Mouse (Mus musculus): ENCODE measurements at regions not wholly inside any gene's neighbourhood (a gene's known extent, or its start where the extent isn't known, plus 50 kb on each side); places are given as distances from the start of the nearest gene placed in this dataset.
A peak's percentile ranks its signal among the peaks of the same experiment; 100 is the strongest.

DNA sequence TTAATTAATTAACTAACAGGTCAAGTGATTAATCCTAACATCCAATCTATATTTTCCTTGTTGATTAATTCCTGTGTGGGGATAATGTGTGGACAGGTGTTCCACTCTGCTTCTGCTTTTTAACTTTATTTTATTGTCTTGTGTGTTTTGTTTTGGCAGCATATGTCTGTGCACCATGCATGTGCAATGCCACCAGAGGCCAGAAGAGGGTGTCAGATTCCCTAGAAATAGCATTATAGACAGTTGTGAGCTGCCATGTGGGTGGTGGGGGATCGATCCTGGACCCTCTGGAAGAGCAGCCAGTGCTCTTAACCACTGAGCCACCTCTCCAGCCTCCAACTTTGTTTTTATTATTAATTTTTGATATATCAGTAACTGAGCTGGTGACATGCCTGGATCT is 65.6 kb downstream of the En1 start:
- peak; percentile 52 for DNase-seq (ENCODE audit: low read depth, low spot score)

DNA sequence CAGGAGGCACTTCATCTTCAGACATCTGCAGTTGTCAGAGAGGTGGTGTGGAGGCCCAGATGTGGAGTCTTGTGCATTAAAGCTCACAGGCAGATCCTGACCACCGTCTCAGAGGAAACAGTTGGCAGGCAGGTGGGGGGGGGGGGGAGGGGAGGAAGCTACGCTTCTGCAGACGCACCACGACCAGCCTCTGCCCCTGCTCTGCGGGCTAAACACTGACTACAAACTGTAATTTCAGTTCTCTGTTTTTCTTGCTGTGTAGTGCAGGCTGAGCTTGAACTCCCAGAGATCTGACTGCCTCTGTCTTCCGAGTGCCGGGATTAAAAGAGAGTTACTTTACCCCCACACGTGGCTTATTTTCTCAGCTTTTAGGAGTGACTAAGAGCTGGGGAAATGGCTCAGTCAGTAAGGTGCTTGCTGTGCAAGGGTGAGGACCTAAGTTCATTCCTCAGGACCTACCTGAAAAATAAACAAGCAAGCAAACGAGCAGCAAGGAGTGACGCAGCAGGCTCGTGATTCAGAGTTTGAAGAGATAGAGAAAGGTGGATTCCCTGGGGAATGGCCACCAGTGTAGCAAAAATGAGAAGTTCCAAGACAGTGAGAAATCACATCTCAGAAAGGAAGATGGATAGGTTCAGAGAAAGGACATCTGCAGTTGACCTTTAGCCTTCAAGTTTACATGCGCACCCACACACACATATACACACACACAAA is 81.5 kb downstream of the En1 start:
- DNase-seq (ENCODE audit: low read depth, low spot score), result no peak

DNA sequence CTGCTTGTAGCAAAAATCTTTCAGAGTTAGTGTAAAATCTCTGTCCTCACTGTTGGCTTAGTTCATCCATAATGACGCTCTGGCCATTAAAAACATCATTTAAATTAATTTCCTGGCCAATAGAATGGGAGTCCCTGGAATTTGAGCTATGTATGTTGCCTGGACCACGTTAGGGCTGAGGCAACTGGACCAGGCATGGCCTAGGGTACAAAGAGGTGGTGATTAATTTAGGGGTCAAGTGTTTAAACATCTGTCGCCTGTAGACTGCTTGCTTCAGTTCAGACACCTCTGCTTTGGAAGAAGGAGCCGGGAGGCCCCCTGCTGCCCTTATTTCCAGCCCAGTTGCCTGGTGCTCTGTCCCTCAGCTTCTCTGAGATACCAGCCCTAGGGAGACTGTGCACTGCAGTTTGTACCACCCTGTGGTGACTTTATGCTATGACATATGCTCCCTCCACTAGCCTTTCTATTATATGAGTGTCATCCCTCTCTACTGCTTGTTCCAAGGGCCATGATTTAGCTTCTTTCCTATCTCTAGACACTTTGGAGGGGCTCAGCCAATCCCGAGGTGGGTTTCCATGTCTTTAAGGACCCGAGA is 83.5 kb downstream of the En1 start:
- DNase-seq (ENCODE audit: low read depth, low spot score), result peak; percentile 51

DNA sequence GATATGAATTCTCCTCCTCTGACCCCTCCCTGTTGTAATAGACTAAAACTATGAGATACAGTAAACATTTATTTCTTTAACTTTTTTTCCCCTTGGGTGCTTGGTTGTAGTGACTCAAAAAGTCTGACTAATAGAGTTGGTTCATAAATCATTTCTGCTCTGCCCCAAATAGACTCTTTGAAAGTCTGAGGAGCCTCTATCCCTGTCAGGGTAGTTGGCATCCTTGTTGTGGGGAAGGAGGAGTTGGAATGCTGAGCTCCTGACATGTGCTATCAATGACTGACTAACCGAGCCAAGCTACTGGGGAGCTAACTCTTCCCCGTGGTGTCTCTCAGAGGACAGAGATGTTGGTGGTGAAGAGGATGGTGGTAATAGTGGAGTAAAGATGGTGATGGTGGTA is 89.4 kb downstream of the En1 start:
- no peak for DNase-seq (ENCODE audit: low read depth, low spot score)

- DNase-seq (ENCODE audit: low read depth, low spot score), result peak; percentile 65
Measured at GRCm38 (mm10) chr1:120698189-120698588, 96.0 kb downstream of the En1 start.

- peak; percentile 43 for DNase-seq (ENCODE audit: low read depth, low spot score)
Measured at GRCm38 (mm10) chr1:120704201-120704600, 102.0 kb downstream of the En1 start.

- DNase-seq (ENCODE audit: low read depth, low spot score), result peak; percentile 12
Measured at GRCm38 (mm10) chr1:120706011-120706410, 103.8 kb downstream of the En1 start.

- DNase-seq (ENCODE audit: low read depth, low spot score), result no peak
Measured at GRCm38 (mm10) chr1:120708511-120708910, 106.3 kb downstream of the En1 start.

GRCm38 (mm10) chr1:120715105-120715877 is 113.1 kb downstream of the En1 start:
- no peak for DNase-seq (ENCODE audit: low read depth, low spot score)

GRCm38 (mm10) chr1:120726777-120727176 is 124.6 kb downstream of the En1 start:
- no peak for DNase-seq (ENCODE audit: low read depth, low spot score)

DNA sequence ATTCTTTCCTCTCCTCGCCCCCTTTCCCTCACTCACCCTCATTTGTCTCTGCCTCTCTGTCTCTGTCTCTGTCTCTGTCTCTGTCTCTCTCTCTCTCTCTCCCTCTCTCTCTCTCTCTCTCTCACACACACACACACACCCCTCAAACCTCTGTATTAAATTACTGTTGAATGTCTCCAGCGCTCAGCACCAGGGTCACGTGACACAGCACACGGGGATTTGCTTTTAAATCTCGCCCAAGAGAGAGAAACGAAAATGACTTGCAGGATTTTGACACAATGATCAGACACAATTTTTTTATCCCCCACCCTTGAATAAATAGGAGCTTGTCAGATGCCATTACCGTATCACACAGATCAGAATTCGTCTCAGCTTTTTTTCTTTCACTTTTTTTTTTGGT is 125.2 kb downstream of the En1 start:
- DNase-seq (ENCODE audit: low read depth, low spot score), result no peak

DNA sequence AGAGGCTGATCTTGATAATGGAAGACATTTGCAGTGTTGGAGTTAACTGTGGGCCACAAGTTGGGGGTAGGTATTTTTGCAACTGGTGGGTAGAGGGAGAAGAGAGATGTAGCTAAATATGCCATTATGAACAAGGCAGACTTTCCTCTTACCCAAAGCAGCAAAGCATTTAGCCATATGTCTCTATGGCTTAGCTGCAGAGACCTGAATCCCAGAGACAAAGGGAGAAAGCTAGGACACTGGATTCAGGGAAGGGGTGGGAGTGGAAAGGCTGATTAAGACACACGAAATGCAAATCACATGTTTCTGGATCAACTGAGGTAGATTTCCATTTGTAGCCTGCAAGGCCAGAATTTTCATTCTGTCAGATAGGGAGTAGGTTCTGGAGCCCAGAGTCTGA is 129.8 kb downstream of the En1 start:
- no peak for DNase-seq (ENCODE audit: low read depth, low spot score)

DNA sequence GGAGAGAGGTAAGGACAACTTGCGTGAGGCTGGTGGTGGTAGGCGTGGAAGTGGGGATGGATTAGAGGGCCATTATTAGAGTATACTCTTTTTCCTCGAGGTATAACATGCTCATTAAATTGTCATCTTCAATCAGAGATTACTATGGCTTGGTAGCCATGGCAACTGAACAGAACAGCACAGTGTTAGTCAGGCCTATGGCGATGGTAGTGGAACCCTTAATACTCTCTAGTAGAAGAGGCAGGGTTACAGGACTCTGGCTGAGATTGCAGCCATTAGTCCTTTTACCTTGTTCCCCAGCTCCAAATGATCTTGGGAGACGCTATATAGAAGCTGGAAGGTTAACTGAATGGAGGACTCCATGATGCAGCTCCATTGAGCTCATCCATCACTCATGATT is 131.5 kb downstream of the En1 start:
- no peak for DNase-seq (ENCODE audit: low read depth, low spot score)

- DNase-seq (ENCODE audit: low read depth, low spot score), result no peak
Measured at GRCm38 (mm10) chr1:120734846-120735245, 132.6 kb downstream of the En1 start.

DNA sequence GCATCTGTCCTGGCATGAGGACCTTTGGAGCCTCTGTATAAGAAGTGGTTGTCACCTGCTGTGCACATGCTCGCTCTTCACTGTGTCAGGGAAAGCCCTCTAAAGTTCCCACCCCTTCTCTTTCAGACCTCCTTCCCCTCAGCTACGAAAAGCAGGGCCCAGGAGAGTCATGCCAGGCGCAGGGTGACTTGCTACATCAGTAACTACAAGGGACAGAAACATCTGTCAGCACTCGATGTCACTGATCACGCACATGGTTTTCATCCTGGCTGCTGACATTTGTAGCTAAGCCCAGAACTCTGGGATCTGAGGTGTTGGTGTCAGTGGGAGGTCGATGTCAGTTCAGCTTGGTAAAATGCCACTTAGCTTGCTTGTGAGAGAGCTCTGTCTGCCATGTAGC is 137.3 kb downstream of the En1 start:
- DNase-seq (ENCODE audit: low read depth, low spot score), result no peak

DNA sequence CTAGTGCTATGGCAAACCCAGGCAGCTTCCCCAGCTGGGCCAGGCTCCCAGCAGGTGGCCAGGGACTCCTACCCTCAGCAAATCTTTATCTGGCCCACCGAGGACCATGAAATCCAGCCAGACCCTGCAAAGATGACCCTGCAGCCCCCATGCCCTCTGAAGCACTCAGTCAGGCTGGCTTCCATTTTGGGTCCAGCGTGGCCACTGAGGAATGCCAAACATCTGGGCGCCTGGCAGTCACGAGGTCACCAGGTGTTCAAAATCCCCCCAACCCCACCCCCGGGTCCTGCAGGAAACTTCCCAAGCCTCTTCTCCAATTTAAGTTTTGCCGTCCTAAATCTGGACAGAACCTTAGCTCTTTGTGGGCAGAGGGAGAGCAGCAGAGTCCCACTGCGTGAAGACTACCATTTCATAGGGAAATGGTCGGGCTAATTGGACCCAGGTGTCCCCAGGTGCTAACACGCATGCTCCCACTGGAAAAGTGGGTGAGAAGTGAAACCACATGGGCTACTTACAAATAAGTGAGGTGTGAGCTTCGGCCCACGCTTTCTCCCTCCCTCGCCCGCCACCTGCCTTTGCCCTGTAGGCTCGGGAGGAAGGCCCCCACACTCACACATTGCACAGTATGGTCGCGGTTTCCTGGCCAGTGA is 139.0 kb downstream of the En1 start:
- DNase-seq (ENCODE audit: low read depth, low spot score), result no peak

GRCm38 (mm10) chr1:120748963-120749362 is 146.7 kb downstream of the En1 start:
- DNase-seq (ENCODE audit: low read depth, low spot score), result no peak

DNA sequence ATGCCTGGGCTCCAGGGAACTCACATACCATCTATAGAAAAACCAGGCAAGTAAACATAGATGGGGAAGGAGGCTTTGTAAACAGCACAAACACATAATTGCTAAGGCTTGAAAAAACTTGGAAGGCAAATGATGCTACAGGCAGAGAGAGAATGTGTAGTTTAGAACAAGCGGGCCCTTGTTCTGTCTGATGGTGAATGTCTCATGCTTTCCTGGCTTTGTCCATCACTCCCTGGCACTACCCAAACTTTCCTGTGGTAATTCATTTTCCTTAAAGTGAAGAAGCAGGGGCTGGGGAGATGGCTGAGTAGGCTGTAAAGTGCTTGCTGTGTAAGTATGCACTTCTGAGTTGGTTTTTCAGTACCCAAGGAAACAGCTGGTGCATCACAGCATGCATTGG is 151.2 kb downstream of the En1 start:
- DNase-seq (ENCODE audit: low read depth, low spot score), result no peak

DNA sequence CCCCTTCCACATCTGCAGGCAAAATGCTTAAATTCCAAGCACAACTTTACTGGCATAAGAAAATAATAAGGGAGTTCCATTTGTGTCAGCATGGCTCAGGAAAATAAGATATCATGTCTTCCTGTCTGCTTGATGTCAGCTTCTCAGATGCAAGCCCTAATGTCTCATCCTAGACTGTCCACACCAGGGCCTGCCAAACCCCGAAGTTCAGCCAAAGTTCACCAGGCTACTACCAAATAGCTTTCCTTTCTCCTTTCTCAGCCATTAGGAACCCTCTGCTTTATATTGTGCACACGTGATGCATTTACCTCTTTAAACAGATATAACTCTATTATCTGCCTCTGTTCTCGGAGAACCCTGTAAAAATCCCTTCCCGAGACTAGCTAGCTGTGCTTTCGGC is 152.1 kb downstream of the En1 start:
- no peak for DNase-seq (ENCODE audit: low read depth, low spot score)

- DNase-seq (ENCODE audit: low read depth, low spot score), result peak; percentile 50
Measured at GRCm38 (mm10) chr1:120757283-120757821, 155.1 kb downstream of the En1 start.

GRCm38 (mm10) chr1:120758172-120758571 is 156.0 kb downstream of the En1 start:
- DNase-seq (ENCODE audit: low read depth, low spot score), result peak; percentile 23

- DNase-seq (ENCODE audit: low read depth, low spot score), result peak; percentile 45
Measured at GRCm38 (mm10) chr1:120758762-120759161, 156.5 kb downstream of the En1 start.

Measured in ES-CJ7 (cell line).